Mouse (Mus musculus): ENCODE results near the gene Ide.

Gene Ide

DNA sequence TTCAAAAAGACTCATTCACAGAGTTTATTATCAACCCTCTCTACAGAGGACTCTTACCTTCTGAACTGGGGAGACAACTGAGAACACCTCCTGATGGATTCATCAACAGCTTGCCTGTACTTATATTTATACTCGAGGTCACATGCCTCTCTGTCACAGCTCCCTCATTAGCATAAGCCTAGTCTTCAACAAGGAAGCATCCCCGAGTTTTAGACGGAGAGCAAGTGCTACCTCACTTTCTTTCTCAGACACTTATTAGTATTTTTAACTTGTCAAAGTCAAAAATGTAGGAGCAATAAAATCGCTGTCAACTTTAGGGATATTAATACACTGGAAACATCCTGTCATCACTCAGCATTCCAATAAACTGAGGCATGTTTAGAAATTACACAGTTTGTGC, at the start of gene Ide:
Gene Ide (minus strand): TSS at position 101 of the 400 bp plus-strand sequence.
- DNase-seq: no peak

DNA sequence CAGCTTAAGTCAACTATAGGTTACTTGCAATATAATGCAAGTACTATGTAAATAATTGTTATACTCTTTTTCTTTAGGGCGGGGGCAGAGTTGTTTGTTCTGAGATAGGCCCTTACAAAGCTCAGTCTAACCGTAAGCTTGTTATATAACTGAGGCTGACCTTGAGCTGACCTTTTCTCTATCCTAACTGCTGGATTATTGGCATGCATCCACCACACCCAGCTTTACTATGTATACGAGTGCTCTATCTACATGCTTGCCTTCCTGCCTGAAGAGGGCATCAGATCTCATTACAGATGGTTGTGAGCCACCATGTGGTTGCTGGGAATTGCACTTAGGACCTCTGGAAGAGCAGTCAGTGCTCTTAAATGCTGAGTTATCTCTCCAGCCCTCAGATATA, 48.5 kb upstream of the Ide start:
- DNase-seq: peak; percentile 17

DNA sequence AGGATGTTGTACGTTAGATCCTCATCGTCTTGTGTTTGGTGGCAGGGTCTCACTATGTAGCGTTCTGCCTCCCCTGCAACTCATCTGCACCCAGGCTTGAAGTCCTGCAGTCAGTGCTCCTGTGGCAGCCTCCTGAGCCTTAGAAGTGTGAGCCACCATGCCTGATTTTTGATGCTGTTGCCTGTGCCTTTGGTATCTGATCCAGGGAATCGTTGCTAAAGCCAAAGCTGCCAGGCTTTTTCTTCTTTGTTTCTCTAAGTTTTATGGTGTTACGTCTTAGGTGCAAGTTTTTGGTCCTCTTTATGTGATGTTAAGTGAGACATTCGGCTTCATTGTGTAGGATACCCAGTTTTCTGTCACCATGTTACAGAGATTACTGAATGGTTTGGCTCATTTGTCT, 41.2 kb upstream of the Ide start:
- no peak for DNase-seq

DNA sequence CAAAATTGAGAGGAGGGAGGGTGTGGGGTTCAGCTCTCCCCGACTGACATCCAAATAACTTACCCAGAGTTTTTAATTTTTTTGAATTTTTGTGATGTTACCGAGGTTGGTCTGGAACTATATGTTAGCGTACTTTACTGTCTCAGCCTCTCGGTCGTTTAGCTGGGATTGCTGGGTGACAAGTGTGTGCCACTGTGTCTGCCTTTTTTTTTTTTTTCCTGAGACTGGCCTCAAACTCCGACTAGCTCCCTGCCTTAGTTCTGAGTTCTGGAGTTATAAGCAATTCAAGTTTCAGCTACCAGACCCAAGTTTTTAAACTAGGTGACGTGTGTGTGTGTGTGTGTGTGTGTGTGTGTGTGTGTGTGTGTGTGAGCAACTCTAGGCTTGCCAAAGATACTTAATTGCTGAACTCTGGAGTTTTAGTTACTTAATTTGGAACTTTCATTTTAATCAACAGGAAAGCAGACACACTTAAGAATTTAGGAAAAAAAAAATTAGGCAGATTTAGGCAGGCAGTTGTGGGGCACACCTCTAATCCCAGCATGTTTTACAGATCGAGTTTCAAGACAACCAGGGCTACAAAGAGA, 39.8 kb upstream of the Ide start:
- no peak for DNase-seq

DNA sequence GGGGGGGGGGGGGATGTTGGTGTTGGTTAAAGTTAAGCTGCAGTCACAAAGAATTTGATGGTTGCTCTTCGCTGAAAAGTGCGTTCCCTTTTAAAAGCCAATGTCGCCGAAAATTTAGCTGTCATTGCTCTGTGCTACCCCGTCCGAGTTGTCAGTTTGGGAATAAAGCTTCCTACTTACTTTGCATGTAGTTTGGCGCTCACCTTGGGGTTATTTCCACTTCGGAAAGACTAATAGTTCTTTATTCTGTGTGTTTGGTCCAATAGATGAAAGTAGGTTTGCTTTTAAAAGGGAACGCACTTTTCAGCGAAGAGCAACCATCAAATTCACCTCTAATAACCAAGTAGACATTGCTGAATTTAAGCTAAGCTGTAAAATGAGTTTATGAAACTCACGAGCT, 39.2 kb upstream of the Ide start:
- no peak for DNase-seq

DNA sequence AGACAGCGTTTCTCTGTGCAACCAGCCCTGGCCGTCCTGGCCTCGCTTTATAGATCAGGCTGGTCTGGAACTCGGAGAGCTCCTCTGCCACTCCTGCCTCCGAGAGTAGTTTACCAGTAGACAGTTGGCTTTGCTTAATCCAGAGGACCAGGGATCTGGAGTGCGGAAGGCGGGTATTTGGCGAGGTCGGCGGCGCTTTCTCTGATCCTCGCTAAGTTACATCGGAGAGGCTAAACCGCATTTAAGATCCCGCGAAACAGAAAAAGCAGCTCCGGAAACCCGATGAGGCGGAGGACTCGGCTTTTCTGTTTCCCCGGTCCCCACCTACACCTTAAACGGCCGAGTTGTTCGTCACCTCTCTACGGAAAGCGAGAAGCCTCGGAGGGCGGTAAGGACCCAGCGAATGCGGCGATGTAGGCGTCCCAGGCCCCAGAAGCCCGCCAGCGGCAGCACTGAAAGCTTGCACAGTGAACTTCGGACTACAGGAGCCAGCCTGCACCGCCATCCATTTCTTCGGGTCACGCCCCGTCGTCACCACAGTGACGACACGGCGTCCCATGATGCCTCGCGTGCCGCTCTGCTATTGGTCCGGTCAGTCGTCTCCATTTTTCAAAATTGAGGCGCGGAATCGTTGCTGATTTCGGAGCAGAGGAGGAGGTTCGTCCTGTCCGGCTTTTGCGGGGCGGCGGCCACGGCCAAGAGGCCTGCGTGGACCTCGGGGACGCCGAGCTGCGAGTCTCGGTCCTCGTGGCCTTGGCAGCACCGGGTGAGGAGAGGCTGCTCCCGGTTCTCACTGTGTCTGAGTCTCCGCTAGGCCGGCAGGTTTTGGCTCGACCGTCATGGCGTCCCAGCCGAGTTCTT, 38.3 kb upstream of the Ide start, which contains the start of gene Kif11:
Gene Kif11 (plus strand): TSS at position 649 of the 861 bp plus-strand sequence.
- peak; percentile 98 for DNase-seq

DNA sequence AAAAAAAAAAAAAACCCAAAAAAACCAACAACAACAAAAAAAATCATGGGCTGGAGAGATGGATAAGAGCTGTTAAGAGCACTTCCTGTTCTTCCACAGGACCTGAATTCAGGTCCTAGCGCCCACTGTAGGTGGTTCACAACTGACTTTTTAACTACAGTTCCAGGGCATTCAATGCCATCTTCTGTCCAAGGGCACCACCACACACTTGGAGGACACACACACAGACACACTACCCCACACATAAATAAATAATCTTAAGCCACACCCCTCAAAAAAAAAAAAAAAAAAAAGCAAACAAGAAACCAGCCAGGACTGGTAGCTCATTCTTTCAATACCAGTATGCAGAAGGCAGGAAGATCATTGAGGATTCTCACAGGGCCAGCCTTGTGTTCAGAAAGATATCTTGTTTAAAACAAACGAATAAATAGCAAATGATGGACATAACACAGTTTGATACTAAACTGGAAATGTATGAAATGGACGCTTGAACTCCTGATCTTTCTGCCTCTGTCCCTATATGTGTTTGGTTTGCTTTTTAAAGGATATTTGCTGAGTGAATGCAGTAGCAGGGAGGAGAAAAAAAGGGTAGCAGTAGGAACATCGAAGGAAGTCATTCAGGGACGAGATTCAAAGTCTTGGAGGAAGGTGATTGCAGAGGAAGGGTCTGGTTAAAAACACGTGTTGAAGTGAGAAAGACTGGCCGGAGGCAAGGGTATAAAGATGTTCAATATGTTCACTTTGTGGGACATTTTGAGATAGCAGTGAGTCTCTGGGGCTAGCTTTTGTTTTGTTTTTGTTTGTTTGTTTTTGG, 37.5 kb upstream of the Ide start:
- DNase-seq: peak; percentile 10

DNA sequence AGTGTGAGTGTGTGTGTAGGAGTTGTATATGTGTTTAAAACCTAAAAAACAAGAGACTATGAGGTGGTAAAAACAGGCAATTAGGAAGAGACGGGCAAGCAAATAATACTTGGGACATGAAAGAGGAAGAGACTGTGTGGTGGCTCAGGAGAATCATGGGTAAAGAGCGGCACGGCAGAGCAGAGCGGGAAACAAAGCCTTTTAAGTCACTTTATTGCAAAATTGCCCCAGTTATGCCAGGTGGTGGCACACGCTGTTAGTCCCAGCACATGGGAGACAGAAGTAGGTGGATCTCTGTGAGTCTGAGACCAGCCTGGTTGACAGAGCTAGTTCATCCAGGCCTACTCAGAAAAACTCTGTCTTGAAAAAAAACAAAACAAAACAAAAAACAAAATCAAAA, 32.7 kb upstream of the Ide start:
- DNase-seq: peak; percentile 40

DNA sequence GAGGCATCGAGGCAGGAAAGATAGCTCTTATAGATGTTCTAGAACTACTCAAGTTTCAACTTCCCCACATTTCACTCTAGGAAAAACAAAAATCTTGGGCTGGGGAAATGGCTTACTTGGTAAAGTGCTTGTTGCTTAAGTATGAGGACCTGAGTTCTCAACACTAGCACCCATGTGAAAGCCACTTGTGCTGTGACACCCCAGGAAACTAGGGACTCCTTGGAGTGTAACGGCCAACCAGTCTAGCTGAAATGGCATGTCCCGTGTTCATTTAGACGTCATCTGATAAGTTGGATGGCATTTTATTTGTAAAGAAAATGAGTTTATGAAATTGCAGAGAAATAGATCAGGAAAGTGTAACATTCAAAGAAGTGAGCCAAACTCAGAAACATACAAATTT, 32.3 kb upstream of the Ide start:
- no peak for DNase-seq

DNA sequence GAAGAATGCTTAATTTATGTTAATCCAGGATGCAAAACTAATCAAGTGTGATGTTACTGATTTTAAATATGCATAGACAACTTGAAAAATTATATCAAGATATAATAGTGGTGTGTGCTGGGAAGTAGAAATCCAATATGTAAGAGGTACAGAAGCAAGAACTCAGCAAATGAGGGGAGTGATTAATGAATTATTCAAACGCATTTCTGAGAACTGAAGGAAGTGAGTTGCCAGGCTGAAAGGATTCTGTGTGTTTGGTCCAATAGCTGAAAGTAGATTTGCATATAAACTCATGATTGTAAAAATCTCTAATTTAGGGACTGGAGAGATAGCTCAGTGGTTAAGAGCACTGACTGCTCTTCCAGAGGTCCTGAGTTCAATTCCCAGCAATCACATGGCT, 31.3 kb upstream of the Ide start:
- DNase-seq: no peak

DNA sequence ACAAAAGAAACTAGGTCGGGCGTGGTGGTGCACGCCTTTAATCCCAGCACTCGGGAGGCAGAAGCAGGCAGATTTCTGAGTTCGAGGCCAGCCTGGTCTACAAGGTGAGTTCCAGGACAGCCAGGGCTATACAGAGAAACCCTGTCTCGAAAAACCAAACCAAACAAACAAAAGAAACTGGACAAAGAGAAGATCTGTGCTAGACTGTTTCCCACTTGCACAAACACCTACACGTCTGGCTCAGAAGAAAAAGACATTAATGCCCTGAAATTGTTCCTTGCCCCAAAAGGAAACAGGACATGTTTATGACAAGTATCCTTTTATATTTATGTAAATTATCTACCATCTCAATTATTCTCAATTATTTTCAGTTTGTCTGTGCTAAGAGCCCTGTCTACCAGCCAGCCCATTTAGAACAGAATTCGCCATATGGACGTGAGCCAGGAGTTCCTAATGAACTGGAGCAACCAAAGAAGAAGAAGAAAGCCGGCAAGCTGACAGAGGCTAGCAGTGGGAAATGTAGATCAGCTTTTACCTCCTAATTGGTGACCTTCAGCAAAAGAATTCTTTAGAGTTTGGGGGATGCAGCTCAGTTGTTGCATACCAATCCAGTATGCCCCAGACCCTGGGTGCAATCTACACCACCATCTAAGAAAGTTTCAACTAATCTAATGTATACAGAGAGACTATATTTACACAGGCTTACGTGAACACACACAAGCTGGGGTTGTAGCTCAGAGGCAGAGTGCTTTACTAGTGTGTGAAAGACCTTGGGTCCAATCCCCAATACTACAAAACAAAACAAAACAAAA, 25.7 kb upstream of the Ide start:
- DNase-seq: no peak

DNA sequence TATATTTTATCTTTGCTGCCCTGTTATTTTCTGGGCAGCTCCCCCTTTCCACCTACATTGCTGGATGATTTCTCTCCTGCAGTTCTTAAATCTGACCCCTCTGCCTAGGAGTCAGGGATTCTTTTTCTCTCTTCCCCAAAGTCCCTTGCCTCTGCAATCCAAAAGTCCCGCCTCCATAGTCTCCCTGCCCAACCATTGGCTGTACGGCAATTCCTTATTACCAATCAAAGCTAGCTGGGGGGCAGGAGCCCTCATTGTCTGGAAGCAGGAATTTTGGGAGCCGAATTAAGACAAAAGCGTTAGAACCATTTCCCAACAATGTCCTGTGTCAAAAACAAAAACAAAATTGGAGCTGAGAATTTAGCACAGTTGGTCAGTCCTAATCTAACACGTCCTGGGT, 24.9 kb upstream of the Ide start:
- DNase-seq: no peak

DNA sequence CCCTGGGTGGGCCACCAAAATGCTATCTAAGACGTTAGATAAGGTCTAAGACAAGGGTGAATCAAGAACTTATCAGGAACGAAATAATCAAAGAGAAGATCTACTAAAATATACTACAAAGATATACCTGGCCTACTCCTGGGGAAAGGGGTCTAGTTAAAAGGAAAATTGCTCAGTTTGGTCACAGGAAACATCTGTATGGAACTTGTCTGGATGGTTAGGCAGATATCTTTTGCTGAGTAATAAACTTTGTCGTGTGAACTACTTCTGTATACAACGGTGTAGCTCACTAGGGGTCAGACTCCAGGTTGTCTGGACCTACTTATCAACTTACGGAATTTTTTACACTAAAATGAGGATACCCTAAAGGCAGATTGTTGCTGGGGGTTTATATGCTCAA, 22.4 kb upstream of the Ide start:
- DNase-seq: no peak

DNA sequence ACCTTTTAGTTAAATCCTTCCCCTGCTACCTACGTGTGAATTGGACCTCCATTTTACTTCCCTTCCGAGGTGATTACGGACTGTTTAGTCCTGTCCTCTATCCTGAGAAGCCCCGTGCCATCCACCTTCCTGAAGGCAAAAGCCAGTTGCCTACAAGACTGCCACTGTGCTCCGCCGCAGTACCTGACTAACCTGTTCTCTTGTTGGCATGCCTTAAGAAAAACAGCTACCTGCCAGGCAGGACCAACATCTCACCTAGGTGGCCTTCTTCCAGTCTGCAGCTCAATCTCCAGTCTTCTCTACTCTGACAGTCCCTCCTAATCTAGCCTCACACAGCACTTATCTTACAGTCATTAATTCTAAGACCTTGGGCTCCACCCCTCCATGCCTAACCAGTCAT, 15.7 kb upstream of the Ide start:
- DNase-seq: peak; percentile 13

DNA sequence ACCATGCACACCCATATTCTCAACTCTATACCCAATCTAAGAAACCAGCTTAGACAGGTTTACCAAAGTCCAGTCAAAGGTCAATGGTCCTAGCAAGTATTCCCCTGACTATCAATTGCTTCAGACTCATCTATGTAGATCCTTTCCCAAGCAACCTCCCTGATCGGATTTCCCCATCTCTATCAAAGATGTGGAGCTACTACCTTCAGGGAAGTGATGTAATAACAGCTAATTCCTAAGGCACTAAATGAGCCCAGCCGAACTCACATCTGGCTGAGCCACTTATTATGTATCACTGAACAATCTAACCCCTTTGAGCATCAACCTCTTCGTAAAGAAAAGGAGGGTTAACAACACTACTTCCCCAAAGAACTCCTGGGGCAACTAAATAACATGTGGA, 15.1 kb upstream of the Ide start:
- DNase-seq: no peak

DNA sequence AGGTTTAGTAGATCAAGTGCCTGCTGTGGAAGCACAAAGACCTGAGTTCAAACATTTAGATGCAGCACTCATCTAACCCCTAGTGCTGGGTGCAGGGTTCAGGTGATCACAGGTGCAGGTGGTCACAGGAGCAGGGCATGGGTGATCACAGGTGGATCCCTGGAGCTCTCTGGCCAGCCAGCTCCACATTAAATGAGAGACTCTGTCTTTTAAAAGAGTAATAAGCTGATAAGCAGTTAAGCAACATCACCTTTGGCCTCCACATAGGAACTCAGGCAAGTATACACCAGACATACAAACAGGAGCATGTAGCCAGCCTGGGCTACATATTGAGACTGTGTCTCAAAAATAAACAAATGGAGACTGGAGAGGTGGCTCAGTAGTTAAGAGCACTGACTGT, 11.3 kb upstream of the Ide start:
- DNase-seq: no peak

DNA sequence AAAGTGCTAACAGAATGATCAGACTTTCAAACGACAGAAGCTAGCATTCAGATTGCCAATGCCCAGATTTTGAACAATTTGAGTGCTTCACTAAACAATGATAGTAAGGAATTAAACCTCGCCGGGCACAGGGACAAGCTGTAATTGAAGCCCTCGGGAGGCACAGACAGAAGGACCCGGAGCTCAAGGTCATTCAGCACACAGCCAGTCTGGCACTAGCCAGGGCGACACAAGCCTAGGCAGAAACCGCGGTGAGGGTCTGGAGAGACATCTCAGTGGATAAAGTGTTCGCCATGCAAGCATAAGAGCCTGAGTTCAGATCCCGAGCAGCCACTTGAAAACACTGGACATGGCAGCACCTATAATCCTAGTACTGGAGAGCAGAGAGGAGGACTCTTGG, 10.7 kb upstream of the Ide start:
- no peak for DNase-seq

DNA sequence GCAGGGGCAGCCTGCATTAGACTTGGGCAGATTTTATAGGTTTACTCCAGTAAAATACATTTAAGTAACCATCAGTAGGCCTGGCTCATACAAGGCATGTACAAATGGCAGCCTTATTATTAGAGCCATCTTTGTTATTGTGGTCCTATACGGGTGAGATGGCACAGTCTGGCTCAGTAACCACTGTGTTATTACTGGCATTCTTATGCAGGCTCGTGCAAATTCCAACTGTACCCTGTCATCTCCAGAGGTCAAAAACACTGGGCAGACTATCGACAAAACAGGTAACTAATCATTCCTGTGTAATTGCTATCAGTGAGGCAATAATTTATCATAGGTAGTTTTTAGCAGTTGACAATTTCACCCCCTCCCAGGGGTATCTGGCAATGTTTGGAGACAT, 8.6 kb upstream of the Ide start:
- no peak for DNase-seq

DNA sequence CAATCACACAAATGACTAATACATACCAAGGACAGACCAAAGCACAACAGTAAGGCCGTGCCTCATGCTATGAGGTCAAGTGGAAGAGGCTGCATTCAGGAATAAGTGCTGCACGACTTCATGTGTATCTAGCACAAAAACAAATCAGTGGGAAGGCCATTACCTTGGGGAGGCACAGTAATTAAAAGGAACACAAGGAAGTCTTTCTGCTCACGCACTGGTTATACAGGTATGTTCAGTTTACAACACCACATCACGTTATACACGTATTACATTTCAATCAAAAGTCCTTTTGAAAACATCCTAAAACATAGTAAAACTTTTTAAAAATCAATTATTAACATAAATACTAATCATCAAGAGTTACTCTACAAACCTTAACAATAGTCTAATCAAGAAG, 6.2 kb upstream of the Ide start:
- DNase-seq: no peak

DNA sequence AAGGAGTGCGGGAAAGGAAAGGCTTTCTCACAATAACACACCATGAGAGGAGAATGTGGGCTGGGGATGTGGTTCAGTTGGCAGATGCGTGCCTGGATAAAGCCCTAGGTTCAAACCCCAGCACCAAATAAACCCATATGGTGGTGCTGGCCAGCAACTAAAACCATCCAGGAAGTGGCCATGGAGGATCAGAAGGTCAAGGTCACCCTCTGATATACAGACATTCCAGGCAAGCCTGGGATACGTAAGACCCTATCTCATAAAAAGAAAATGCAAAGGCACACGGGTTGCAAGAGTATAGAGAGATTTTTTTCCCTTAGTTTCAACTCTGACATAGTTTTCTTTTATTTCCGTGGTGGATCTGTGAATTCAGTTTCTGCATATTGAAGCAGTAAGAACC, 3.3 kb upstream of the Ide start:
- DNase-seq: no peak

DNA sequence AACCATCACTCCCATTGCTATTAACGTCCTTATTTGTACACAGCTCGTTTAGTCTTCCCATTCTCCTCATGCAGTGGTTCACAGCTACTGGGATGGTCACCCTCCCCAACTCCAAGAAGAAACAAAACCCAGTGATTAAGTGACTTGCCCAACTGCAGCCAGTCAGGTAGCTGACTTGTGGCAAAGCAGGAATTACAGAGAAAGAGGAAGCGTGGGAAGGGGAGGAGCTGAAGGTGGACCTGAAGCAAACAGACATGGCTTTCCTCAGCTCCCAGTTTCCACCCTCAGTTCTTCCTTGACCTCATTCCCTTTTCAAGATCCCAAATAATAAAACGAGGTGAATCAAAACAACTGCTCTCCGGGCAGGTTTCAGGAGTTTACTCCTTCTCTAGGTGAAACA, 2.8 kb upstream of the Ide start:
- DNase-seq: peak; percentile 10

DNA sequence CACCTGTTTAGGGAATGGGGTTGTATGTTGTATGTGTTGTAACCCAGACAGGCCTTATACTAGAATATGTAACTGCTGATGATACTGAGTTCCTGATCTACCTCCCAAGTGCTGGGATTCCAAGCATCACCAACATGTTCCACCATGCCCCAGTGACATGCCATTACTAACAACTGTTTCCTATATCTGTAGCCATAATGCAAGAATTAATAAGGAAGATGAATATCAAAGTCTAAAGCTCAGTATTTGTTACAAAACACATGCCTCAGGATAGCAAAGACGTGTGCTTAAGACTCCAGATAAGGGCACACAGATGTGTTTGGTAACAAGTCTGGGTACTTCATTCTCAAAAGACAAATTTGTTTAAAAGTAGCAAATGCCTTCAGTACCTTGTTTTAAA, 2.3 kb downstream of the Ide start:
- no peak for DNase-seq

DNA sequence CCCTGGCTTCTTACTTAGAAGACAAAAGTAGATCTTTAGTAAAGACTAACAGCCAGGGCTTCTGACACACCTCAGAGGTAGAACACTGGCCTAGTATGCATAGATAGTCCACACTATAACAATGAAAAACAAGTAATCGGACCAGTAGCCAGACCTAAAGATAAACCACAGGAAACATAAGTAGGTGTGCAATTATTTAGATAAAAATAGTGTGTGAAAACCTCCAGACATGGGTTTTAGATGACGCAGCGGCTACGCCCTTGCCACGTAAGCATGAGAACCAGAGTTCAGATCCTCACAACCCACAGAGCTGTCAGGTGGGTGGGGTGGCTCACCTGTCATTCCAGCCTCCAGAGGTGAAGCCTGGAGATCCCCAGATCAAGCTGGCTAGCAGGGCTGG, 4.3 kb downstream of the Ide start:
- no peak for DNase-seq
